Mouse (Mus musculus) forebrain, embryonic 14.5 days (tissue): Measurements from ENCODE around the gene Amotl2. TPM values are rescaled to one million over a fixed set of nuclear protein-coding genes. Genes with fewer than 3 reads are reported as not detected.

Source experiments
- ATAC-seq: fragments of 200-750 bp; cut with Nextera tagmentation; 2 replicates; pipeline ENCODE4 v1.8.0; 2017; ENCODE audit warnings: mild to moderate bottlenecking, moderate library complexity
- DNase-seq: peaks from one replicate; pipeline ENCODE4 v3.0.0-alpha.2; 2015; ENCODE audit warnings: low spot score
- H3K27ac ChIP-seq: fragments of 300-500 bp; sonication (generic); 2 replicates; pipeline ENCODE4 v1.5.1; 2014; ENCODE audit warnings: low read depth, mild to moderate bottlenecking, control low read depth, low read length, moderate library complexity
- H3K27me3 ChIP-seq: fragments of 300-500 bp; sonication (generic); replicated peaks from 2 replicates; pipeline ENCODE4 v1.6.1; 2014; ENCODE audit warnings: low read length, control low read depth, mixed read lengths; ENCODE audit not compliant: control insufficient read depth, insufficient read depth
- H3K36me3 ChIP-seq: fragments of 300-500 bp; sonication (generic); 2 replicates; pipeline ENCODE4 v1.6.1; 2014; ENCODE audit warnings: low read length, control low read depth; ENCODE audit not compliant: control insufficient read depth, insufficient read depth
- H3K4me1 ChIP-seq: fragments of 300-500 bp; sonication (generic); 2 replicates; pipeline ENCODE4 v1.6.1; 2014; ENCODE audit warnings: antibody characterized with exemption, low read length, control low read depth; ENCODE audit not compliant: control insufficient read depth, insufficient read depth
- H3K4me2 ChIP-seq: fragments of 300-500 bp; sonication (generic); 2 replicates; pipeline ENCODE4 v1.6.1; 2014; ENCODE audit warnings: mild to moderate bottlenecking, control low read depth, low read length
- H3K4me3 ChIP-seq: fragments of 300-500 bp; sonication (generic); 2 replicates; pipeline ENCODE4 v1.5.1; 2014; ENCODE audit warnings: low read depth, low read length, control low read depth
- H3K9ac ChIP-seq: fragments of 300-500 bp; sonication (generic); 2 replicates; pipeline ENCODE4 v1.6.1; 2014; ENCODE audit warnings: mild to moderate bottlenecking, low read length, control low read depth, moderate library complexity
- H3K9me3 ChIP-seq: fragments of 300-500 bp; sonication (generic); replicated peaks from 2 replicates; pipeline ENCODE4 v1.6.1; 2016; ENCODE audit warnings: low read length, control low read depth, mixed read lengths; ENCODE audit not compliant: control insufficient read depth
- WGBS: fragments of 180-500 bp; shearing (Covaris S2); extraction: QIAGEN DNeasy Blood & Tissue Kit; methylation state at CpG from one replicate; pipeline ENCODE4 v1.1.7; 2014; 5-methylcytosine and 5-hydroxymethylcytosine counted together
- polyA plus RNA-seq: library from polyadenylated mRNA; unstranded; fragments of >200 nt; fragmentation: Nextera tagmentation; extraction: Ambion mirVana; gene quantifications from 2 replicates; pipeline ENCODE4 v1.2.1, GENCODE M21; 2014

Gene Amotl2
- polyA plus RNA-seq, 1 experiment from 2014 or later: 30.4 TPM

DNA sequence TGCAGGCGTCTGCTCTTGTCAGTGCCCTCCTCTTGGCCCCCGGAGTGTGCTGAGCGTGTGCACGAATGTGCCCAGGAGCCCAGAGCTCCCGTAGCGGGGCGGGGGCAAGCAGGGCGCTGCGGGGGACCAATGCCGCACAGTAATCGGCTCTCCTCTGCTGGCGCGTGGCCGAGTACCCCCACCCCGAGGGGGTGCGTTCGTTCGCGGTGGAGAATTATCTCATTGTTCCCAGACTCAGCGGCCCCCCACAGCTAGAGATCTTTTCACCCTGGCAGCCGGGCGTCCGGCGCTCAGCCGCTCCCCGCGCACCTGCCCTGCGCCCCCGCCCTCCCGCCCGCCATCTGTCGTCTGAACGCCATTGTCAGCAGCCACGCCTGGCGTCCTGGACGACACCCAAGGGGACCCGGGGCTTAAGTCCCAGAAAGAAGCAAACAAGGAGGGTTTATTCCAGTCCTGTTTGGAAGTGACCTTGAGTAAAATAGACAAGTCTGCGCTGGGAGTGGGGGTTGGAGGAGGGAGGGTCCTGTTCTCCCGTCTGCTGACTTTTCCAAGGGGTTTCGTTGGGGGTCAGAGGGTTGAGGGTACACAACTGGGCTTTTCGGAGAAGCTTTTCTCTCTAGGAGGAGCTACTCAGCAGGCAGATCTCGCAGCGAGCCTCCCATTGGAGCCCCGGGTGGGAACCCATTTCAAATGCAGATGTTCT lies 26.4 kb upstream of the Amotl2 start:
- peaks cover 32% of the 10 kb centered on the region for H3K4me1 ChIP-seq
- peak overlapping the region; percentile 73 for H3K9ac ChIP-seq
- H3K9me3 ChIP-seq: no peaks in the 10 kb centered on the region
- H3K36me3 ChIP-seq: no peaks in the 10 kb centered on the region
- peak overlapping the region; percentile 63 for H3K4me2 ChIP-seq
- ATAC-seq (peak; percentile 91), DNase-seq (peak; percentile 90)
- H3K4me3 ChIP-seq: peak overlapping the region; percentile 46
- no peaks in the 10 kb centered on the region for H3K27me3 ChIP-seq
- under 1% methylated on average over 44 of the region's 44 CpGs for WGBS
- H3K27ac ChIP-seq: peak overlapping the region; percentile 94

DNA sequence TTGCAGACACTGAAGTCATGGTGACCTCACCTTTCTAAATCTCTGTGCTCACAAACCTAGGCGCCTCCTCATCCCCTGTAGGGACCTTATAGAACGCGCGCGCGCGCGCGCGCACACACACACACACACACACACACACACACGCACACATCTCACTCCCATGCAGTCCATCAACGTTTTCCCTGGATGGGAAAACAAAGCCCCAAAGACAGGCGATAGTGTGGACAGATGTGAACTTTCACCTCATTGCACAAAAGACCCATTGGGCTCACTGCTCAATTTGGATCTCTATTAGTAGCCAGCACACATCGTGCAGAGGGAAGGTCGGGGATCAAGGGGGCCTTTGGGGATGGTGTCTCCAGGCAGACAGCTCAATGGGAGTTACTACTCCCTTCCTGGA lies 25.6 kb upstream of the Amotl2 start:
- H3K4me1 ChIP-seq: peaks cover 32% of the 10 kb centered on the region
- no peak for ATAC-seq

DNA sequence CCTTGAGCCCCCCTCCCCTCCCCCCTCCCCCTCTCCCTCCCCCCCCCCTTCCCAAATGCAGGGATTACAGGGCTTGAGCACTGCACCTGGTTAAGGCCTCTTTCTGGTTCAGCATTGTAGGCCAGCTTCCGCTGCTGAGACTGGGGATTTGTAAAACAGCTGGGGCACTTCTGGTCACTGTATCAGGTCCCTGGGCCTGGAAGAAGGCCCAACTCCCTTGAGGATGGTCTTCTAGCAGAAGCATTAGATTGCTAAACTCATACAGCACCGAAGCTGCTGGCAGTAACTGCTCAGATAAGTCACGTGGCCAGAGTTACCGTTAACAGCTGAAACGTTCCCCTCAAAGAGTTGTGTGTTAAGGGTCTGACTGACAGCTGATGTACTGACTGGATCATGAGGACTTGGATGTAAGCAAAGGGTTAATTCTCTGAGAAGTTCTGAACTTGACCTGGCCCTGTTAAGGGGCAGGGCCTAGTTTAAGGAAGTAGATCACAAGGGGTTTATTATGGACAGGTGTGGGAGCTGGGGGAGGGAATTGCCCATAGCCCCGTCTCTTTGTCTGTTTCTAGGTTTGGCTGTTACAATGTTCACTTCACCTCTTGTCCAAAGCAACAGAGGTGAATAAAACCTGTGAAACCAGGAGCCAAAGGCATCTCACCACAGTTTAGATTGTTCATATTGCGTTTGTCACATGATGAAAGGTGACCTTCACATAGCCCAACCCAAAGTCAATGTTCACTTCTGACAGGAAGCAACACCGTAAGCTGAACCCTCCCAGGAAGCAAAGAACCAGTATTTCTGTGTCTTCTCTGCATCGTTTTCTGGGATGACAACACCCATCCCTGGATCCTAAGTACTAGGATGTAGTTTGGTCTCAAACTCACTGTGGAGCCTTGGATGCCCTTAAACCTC lies 23.7 kb upstream of the Amotl2 start:
- 57% methylated on average over 9 of the region's 9 CpGs for WGBS
- DNase-seq: peak; percentile 31
- H3K9me3 ChIP-seq: no peaks in the 10 kb centered on the region
- no peak overlapping the region for H3K4me3 ChIP-seq
- H3K27ac ChIP-seq: no peak overlapping the region; the same call in 1 of the 2 replicates
- H3K36me3 ChIP-seq: no peaks in the 10 kb centered on the region
- no peak for ATAC-seq
- H3K4me1 ChIP-seq: peaks cover 29% of the 10 kb centered on the region
- H3K27me3 ChIP-seq: no peaks in the 10 kb centered on the region
- no peak overlapping the region for H3K4me2 ChIP-seq
- H3K9ac ChIP-seq: no peak overlapping the region

More for the DNA sequence above, 25.6 kb upstream of the Amotl2 start:
- no peaks in the 10 kb centered on the region for H3K9me3 ChIP-seq
- H3K4me3 ChIP-seq: peak overlapping the region; percentile 46
- peak; percentile 62 for DNase-seq
- peak overlapping the region; percentile 63 for H3K4me2 ChIP-seq
- H3K9ac ChIP-seq: peak overlapping the region; percentile 73
- H3K36me3 ChIP-seq: no peaks in the 10 kb centered on the region
- WGBS: 6% methylated on average over 15 of the region's 15 CpGs
- H3K27me3 ChIP-seq: no peaks in the 10 kb centered on the region
- peak overlapping the region; percentile 94 for H3K27ac ChIP-seq

DNA sequence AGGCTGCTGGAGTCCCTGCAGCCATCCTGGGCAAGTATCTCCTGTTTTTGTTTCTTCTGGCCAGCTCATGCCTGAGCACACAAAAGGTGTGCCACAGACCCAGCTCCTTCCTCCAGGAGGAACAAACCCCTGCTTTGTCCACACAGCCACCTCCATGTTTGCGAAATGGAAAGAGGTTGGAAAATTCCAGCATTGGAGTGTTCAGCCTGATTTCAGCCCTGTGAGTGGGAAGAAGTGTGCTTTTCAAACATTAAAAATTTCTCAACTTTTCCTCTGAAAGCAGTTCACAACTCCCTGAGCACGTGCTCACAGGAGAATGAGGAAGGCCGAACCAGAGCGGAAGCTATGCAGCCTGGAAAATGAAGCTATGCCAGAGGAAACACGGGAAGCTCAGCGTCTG lies 15.4 kb upstream of the Amotl2 start:
- 87% methylated on average over 6 of the region's 6 CpGs for WGBS
- Histone ChIP-seq H3K9me3 (0 out of 2 replicates have a peak, but pooled peaks cover 3% of the 10 kb centered on the region), H3K9ac (no peak overlapping the region), H3K27ac (no peak overlapping the region), H3K4me2 (no peak overlapping the region), H3K4me3 (no peak overlapping the region), H3K4me1 (no peaks in the 10 kb centered on the region), H3K27me3 (no peaks in the 10 kb centered on the region), H3K36me3 (no peaks in the 10 kb centered on the region)
- no peak for ATAC-seq
- DNase-seq: no peak

DNA sequence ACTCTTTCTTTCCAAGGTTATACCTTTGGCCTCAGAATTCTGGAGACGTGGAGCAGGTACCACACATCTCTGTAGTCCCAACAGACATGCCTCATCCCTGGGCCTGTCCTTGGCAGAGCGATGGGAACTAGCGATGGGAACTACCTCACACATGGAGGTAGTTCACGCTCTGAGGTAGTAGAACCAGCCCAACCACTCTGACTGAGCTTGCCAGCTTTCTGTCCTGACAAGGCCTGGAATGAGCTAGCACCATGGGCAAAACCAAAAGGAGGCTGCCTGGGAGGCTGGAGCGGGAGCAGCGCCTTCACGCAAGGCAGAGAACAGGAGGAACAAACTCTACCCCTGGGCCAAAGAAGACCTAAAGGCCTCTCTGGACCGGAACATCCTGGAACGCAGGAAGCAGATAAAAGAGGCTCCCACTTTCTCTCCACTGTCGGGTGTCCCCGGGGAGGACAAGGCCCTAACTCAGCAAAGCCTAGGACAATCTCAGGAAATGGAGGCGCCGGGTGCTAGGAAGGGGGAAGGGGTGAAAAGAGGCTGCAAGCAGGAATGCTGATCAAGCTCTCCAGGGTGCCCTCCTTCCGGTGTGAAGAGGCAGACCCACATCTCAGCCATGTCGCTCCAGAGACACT lies 6.9 kb upstream of the Amotl2 start:
- no peaks in the 10 kb centered on the region for H3K9me3 ChIP-seq

DNA sequence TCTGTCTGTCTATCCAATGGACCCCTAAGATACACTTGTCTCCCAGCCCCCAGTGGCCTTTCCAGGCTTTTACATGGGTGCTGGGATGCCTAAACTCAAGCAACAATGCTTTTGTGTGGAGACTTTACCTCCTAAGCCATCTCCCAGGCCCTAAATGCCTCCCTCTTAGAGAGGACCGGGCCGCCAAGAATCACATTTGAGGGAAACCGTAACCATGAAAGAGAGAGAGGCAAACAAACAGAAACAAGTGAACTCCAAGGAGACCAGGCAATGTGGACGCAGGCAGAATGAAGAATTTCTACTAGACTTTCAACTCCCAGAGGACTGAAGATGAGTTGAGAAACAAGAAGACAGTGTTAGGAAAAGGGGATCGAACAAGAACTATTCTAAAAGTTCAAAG lies 6.0 kb upstream of the Amotl2 start:
- Histone ChIP-seq H3K9me3 (no peaks in the 10 kb centered on the region), H3K27ac (no peak overlapping the region), H3K4me2 (no peak overlapping the region), H3K4me1 (peaks cover 7% of the 10 kb centered on the region), H3K36me3 (no peaks in the 10 kb centered on the region), H3K9ac (no peak overlapping the region), H3K4me3 (no peak overlapping the region), H3K27me3 (no peaks in the 10 kb centered on the region)
- no peak for ATAC-seq
- WGBS: 75% methylated on average over 5 of the region's 5 CpGs
- no peak for DNase-seq

More for the DNA sequence above, 6.9 kb upstream of the Amotl2 start:
- Histone ChIP-seq H3K27me3 (no peaks in the 10 kb centered on the region), H3K4me2 (no peak overlapping the region), H3K4me3 (no peak overlapping the region), H3K9ac (no peak overlapping the region), H3K4me1 (no peaks in the 10 kb centered on the region), H3K27ac (no peak overlapping the region), H3K36me3 (no peaks in the 10 kb centered on the region)
- 79% methylated on average over 14 of the region's 15 CpGs for WGBS
- DNase-seq (no peak), ATAC-seq (no peak)

DNA sequence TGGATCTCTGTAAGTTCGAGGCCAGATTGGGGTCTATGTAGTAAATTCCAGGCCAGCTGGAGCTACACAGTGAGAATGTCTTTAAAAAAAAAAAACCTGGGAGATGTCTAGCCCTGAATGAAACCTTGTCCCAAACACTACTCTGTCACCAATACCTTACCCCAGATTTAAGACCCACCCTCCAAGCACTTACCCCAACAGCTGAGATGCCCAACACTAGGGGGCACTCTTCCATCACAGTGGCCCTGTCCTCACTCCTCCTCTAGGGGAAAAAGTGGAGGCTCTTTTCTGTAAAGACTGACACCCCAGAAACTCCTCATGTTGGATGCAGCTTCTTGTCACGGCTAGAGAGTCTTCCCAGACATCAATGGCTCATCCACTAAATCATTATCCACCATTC lies 2.7 kb upstream of the Amotl2 start:
- no peak for ATAC-seq
- DNase-seq: no peak
- H3K4me2 ChIP-seq: no peak overlapping the region
- no peaks in the 10 kb centered on the region for H3K27me3 ChIP-seq
- H3K9ac ChIP-seq: no peak overlapping the region
- H3K9me3 ChIP-seq: no peaks in the 10 kb centered on the region
- 57% methylated on average over 2 of the region's 2 CpGs for WGBS
- H3K4me1 ChIP-seq: peaks cover 18% of the 10 kb centered on the region
- H3K27ac ChIP-seq: no peak overlapping the region
- H3K4me3 ChIP-seq: no peak overlapping the region
- no peaks in the 10 kb centered on the region for H3K36me3 ChIP-seq

DNA sequence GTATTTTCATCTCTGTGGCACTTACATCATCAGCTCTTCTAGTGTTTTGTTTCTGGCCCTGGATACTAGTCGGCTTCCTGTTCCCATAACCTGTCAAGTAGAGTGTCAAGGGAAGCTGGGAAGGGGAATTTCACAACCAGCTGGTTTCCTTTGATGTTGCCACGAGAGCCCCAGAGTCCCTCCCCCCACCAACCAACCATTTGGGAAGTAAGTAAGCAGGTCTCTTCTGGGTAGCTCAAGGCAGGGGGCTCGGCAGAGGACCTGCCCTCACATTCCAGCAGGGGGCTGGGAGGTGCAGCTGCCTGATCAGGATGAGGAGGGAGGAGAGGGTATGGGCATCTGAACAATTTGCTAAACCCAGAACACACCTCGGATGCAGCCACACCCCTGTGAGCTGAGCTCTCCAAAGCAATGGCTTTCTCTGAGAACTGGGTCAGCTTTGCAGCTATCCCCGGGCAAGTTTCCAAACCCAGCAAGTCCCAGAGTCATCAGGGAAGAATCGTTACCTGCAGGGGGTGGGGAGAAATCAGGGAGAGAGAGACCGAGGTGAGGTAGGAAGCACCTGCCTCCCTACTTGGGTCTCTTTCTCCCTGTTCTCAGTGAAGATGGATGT lies 1.5 kb upstream of the Amotl2 start:
- Histone ChIP-seq H3K4me3 (no peak overlapping the region), H3K27me3 (no peaks in the 10 kb centered on the region), H3K4me2 (no peak overlapping the region), H3K4me1 (peaks cover 20% of the 10 kb centered on the region), H3K27ac (no peak overlapping the region), H3K9me3 (no peaks in the 10 kb centered on the region), H3K9ac (no peak overlapping the region), H3K36me3 (peaks cover 1% of the 10 kb centered on the region)
- 11% methylated on average over 7 of the region's 7 CpGs for WGBS
- DNase-seq: no peak
- no peak for ATAC-seq
